Mouse (Mus musculus) c-Kit-positive CD71-positive TER-119-negative erythroid progenitor cells, embryonic 14.5 days (primary cell): ENCODE data around the gene Idnk.
A peak's percentile ranks its signal among the peaks of the same experiment; 100 is the strongest.

Experiments used
- DNase-seq: peaks from one replicate; pipeline ENCODE4 v3.0.0-alpha.2; 2013; ENCODE audit warnings: low read depth

Gene Idnk

GRCm38 (mm10) chr13:58147760-58148159 is 9.7 kb upstream of the Idnk start:
- DNase-seq = no peak

GRCm38 (mm10) chr13:58148256-58148831 is 9.1 kb upstream of the Idnk start:
- DNase-seq = peak; percentile 86

GRCm38 (mm10) chr13:58149033-58149558 is 8.4 kb upstream of the Idnk start:
- no peak for DNase-seq

- DNase-seq = no peak
Measured at GRCm38 (mm10) chr13:58149629-58150028, 7.8 kb upstream of the Idnk start.

- DNase-seq = no peak
Measured at GRCm38 (mm10) chr13:58150442-58150841, 7.0 kb upstream of the Idnk start.

- DNase-seq = no peak
Measured at GRCm38 (mm10) chr13:58156031-58156430, 1.4 kb upstream of the Idnk start.

GRCm38 (mm10) chr13:58157036-58157435 is 413 bp upstream of the Idnk start:
- DNase-seq = peak; percentile 15

GRCm38 (mm10) chr13:58158099-58158912 is 857 bp downstream of the Idnk start:
- peak; percentile 94 for DNase-seq

- no peak for DNase-seq
Measured at GRCm38 (mm10) chr13:58160761-58161160, 3.3 kb downstream of the Idnk start.

- no peak for DNase-seq
Measured at GRCm38 (mm10) chr13:58163343-58163742, 5.9 kb downstream of the Idnk start.

- no peak for DNase-seq
Measured at GRCm38 (mm10) chr13:58168119-58168518, 10.7 kb downstream of the Idnk start.

GRCm38 (mm10) chr13:58176105-58176504 is 18.7 kb downstream of the Idnk start:
- no peak for DNase-seq

GRCm38 (mm10) chr13:58177511-58178208 is 20.2 kb downstream of the Idnk start:
- no peak for DNase-seq

- DNase-seq = no peak
Measured at GRCm38 (mm10) chr13:58181607-58182551, 24.4 kb downstream of the Idnk start.

GRCm38 (mm10) chr13:58184111-58184510 is 26.7 kb downstream of the Idnk start:
- no peak for DNase-seq

- no peak for DNase-seq
Measured at GRCm38 (mm10) chr13:58186281-58186680, 28.8 kb downstream of the Idnk start.

- no peak for DNase-seq
Measured at GRCm38 (mm10) chr13:58187751-58188150, 30.3 kb downstream of the Idnk start.

- peak; percentile 77 for DNase-seq
Measured at GRCm38 (mm10) chr13:58188412-58188811, 31.0 kb downstream of the Idnk start.

- no peak for DNase-seq
Measured at GRCm38 (mm10) chr13:58189473-58189872, 32.0 kb downstream of the Idnk start.

- no peak for DNase-seq
Measured at GRCm38 (mm10) chr13:58191516-58191915, 34.1 kb downstream of the Idnk start.

GRCm38 (mm10) chr13:58192146-58192545 is 34.7 kb downstream of the Idnk start:
- no peak for DNase-seq

- no peak for DNase-seq
Measured at GRCm38 (mm10) chr13:58193221-58193620, 35.8 kb downstream of the Idnk start.
